Mouse (Mus musculus) central nervous system, embryonic 11.5 days (tissue): ENCODE results near the gene Krr1. TPM values are rescaled to one million over a fixed set of nuclear protein-coding genes. Genes with fewer than 3 reads are reported as not detected.

Source experiments
- polyA plus RNA-seq: library from polyadenylated mRNA; depleted of rRNA; stranded (reverse); fragments of >200 nt; gene quantifications from 2 replicates; pipeline ENCODE4 v1.2.3, GENCODE M21; 2012; rRNA removed

The Krr1 gene
- 47.1 and 78.0 TPM in 2 replicates for polyA plus RNA-seq

DNA sequence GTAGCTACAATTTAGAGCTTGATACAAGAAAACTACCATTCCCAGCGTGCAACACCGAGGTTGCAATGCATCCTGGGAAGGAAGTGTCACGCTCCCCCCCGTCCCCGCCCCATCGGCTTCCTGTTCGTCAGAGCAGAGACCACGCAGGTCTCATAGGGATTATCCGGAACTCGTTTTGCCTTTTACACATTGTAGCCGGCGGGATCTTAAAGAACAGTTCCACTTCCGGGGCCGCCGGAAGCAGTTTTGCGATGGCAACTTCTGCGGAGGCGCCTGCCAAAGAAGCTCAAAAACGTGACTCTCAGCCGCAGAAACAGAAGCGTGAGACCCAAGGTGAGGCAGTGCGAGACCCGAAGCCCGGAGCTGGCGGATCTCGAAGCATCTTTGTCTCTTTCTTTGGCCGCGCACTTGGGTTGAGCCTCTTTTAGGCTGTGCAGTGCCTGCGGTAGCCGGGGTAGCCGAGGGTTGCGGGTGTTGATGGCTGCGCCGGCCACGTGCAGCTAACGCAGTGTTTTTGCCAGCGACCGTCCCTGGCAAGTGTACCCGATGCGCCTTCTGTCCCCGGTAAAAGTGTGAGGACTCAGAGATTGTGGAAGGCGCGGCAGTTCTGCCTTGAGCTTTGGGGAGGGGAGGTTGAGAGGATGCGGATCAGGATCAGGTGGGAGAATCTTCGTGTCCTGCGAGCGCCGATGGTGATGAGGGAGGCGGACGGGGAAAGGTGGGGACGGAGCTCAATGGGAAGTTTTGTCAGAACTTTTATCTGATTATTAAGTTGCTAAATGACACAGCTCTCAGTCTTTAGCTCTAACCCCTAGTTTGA, at the start of gene Krr1:
TSS of gene Krr1 (plus strand) at position 123 of the 820 bp plus-strand sequence.

DNA sequence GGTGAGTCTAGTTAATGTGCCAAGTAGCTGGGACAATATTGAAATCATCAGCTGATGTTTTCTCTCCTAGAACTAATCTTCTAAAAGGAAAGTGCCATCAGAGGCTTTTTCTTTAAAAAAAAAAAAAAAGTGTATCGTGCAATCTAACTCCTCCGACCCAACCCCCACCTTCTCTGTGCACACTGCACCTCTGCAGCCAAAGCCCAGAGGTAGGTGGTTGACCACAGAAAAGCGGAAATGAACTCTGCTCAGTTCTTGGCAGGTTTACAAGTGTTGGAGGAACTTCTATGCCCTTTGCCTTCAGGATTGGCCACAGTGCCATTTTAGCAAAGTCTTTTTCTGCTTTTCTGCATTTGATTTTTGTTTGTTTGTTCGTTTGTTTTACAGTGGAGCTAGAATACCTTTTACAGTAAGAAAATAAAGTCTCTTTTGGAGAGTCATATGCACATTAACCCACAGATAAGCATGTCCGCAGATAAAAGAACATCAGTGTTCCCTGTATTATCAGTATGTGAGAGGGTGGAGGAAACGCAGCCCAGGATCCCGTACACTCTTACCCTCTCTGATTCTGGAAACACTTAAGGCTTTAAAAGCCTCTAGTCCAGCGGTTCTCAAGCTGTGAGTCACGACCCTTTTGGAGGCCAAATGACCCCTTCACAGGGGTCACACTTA, 30.2 kb downstream of the Krr1 start, which contains the start of gene Glipr1:
TSS of gene Glipr1 (minus strand) at position 88 of the 672 bp plus-strand sequence.

Other genes with a start within 250 kb of the Krr1 start
- gene Glipr1, start 30.0 kb downstream of the Krr1 start, polyA plus RNA-seq: 0.71 and 2.1 TPM in 2 replicates
- gene Glipr1l1, start 87.5 kb downstream of the Krr1 start, polyA plus RNA-seq: not detected in 2 replicates
- gene Glipr1l2, start 110.7 kb downstream of the Krr1 start, polyA plus RNA-seq: not detected in 2 replicates
- gene Glipr1l3, start 187.7 kb downstream of the Krr1 start, polyA plus RNA-seq: not detected in 2 replicates
- 0.43 and 0.66 TPM in 2 replicates for gene Caps2, start 191.0 kb downstream of the Krr1 start, polyA plus RNA-seq